In the genomic region with DNA sequence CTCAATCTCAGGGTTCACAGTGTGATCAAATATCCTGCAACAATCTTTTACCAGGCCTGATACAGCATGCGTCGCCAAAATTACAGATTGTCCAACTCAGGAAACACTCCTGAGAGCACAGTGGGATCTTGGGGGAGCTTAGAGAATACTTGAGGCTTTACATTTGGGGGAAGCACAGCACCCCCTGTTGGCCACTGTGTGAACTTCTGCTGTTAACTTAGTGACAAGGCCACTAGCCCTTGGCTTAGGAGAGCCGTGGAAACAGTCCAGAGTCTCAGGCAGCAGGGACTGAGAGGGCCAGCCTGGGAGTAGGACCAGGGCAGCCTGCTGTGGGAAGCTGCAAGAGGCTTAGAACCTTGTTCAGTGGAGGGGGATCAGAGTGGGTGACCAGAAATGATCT, we compare ENCODE assay signal across 11 mouse cellular contexts. TPM values are rescaled to one million over a fixed set of nuclear protein-coding genes. Genes with fewer than 3 reads are reported as not detected.
DNase-seq lines count a peak whose midpoint lies in the region; TF ChIP-seq lines count a peak whose summit lies in the region.
"Had no signal": no experiment of that assay in that cellular context is flagged by ENCODE, and none has a peak within 500 bp of the region (broad histone marks: within the 10 kb centered on the region; RNA-seq: fewer than 3 reads in every experiment).

No protein-coding gene starts in this region.

- peaks cover 3% of the 10 kb centered on the region; the same call in 1 of the 2 replicates for H3K4me1 ChIP-seq in small intestine, adult 2 months (ENCODE audit: control insufficient read depth, insufficient read depth, insufficient read length, low read length)

- WGBS in small intestine, adult 2 months = 66% methylated on average over 3 of the region's 3 CpGs

- DNase-seq in adrenal gland, adult (ENCODE audit: inconsistent age in 2 of 2, low spot score in 1 of 2) = peak; percentile 15 to 70
- no peak for DNase-seq in adrenal gland, adult 8-10 months
- peak; percentile 41 for DNase-seq in left cerebral cortex, postnatal 4 days
- DNase-seq in left cerebral cortex, postnatal 25 days (ENCODE audit: low spot score in 2 of 2) = no peak
- peak; percentile 14 for DNase-seq in forelimb bud, embryonic 11.5 days (ENCODE audit: low read depth, low spot score)
- DNase-seq in urinary bladder, postnatal 14 days (ENCODE audit: low spot score) = no peak
- DNase-seq in adrenal gland, postnatal 10 days = no peak

- H3K27me3 ChIP-seq in small intestine, adult 2 months (ENCODE audit: control insufficient read depth, insufficient read depth, low read length) = no peaks in the 10 kb centered on the region
- H3K27me3 ChIP-seq: midbrain, embryonic 12.5 days had no signal

- peaks cover 8% of the 10 kb centered on the region; the same call in 1 of the 2 replicates for H3K36me3 ChIP-seq in small intestine, adult 2 months (ENCODE audit: control insufficient read depth, insufficient read depth, low read length)
- H3K36me3 ChIP-seq: midbrain, embryonic 12.5 days had no signal

- no peak overlapping the region for H3K27ac ChIP-seq in small intestine, adult 2 months (ENCODE audit: insufficient read depth, low read depth, low read length)
- H3K27ac ChIP-seq: midbrain, embryonic 12.5 days had no signal

- TF ChIP-seq POLR2A in small intestine, adult 2 months (IDR thresholded peaks at IDR 0.05; ENCODE audit: low read depth, low read length) = no peak

- peak; percentile 56; the same call in 1 of the 2 replicates for TF ChIP-seq CTCF in small intestine, adult 2 months (IDR thresholded peaks at IDR 0.05; ENCODE audit: extremely low read depth, insufficient read length, insufficient replicate concordance, low read depth, low read length)

- intact Hi-C loops in left cerebral cortex, postnatal 4 days (cut with DNase I) = loop anchor here (10.0 kb wide), 1 partner anchor 109 kb away; no protein-coding TSS in a partner anchor
- intact Hi-C loops in left cerebral cortex, postnatal 25 days (cut with DNase I) = loop anchor here (5.0 to 10.0 kb wide), 2 partner anchors 116 to 359 kb away; no protein-coding TSS in a partner anchor

- no peak overlapping the region for H3K4me3 ChIP-seq in small intestine, adult 2 months (ENCODE audit: low read depth, low read length)
- H3K4me3 ChIP-seq: midbrain, embryonic 12.5 days had no signal

RNA-seq across cellular contexts. Expression of a gene that starts 3.6 kb away (rescaled TPM):
- total RNA-seq in adrenal gland, adult 8-10 months (2022) = 1 to 10 TPM in 3 of 4 experiments, under 1 TPM in 1; 0.61 to 2.2 (median 1.7) TPM
- 1 to 10 TPM; 1.0 to 1.3 TPM for total RNA-seq in left cerebral cortex, postnatal 4 days (2021)
- total RNA-seq in left cerebral cortex, postnatal 25 days (2021) = under 1 TPM; 0.66 to 0.94 TPM
- polyA plus RNA-seq in small intestine, adult 2 months (2012; rRNA removed) = 1.2 and 1.4 TPM in 2 replicates
- total RNA-seq in adrenal gland, postnatal 10 days (2021) = 1 to 10 TPM; 1.0 to 1.1 TPM

RNA-seq across cellular contexts. Expression of a gene that starts 20.6 kb away (rescaled TPM):
- not detected for total RNA-seq in adrenal gland, adult 8-10 months (2022)
- not detected for total RNA-seq in left cerebral cortex, postnatal 4 days (2021)
- total RNA-seq in left cerebral cortex, postnatal 25 days (2021) = not detected
- 0.09 and 3.6 TPM in 2 replicates for polyA plus RNA-seq in small intestine, adult 2 months (2012; rRNA removed)
- total RNA-seq in adrenal gland, postnatal 10 days (2021) = not detected
- polyA plus RNA-seq: C2C12; heart, embryonic 16.5 days; midbrain, embryonic 12.5 days had no signal

RNA-seq across cellular contexts. Expression of a gene that starts 31.2 kb away (rescaled TPM):
- not detected for total RNA-seq in adrenal gland, adult 8-10 months (2022)
- not detected for total RNA-seq in left cerebral cortex, postnatal 4 days (2021)
- not detected for total RNA-seq in left cerebral cortex, postnatal 25 days (2021)
- polyA plus RNA-seq in small intestine, adult 2 months (2012; rRNA removed) = 0.19 TPM in 1 of 2 replicates, not detected in the other
- total RNA-seq in adrenal gland, postnatal 10 days (2021) = not detected
- polyA plus RNA-seq: C2C12; midbrain, embryonic 12.5 days had no signal

RNA-seq across cellular contexts. Expression of a gene that starts 38.5 kb away (rescaled TPM):
- total RNA-seq in adrenal gland, adult 8-10 months (2022) = under 1 TPM; 0.30 to 0.44 (median 0.39) TPM
- total RNA-seq in left cerebral cortex, postnatal 4 days (2021) = under 1 TPM in 1 of 2 experiments, not detected in 1; 0.18 TPM
- not detected for total RNA-seq in left cerebral cortex, postnatal 25 days (2021)
- 9.6 and 94.5 TPM in 2 replicates for polyA plus RNA-seq in small intestine, adult 2 months (2012; rRNA removed)
- total RNA-seq in adrenal gland, postnatal 10 days (2021) = under 1 TPM; 0.15 to 0.21 TPM
- polyA plus RNA-seq: C2C12 had no signal

RNA-seq across cellular contexts. Expression of a gene that starts 45.3 kb away (rescaled TPM):
- total RNA-seq in adrenal gland, adult 8-10 months (2022) = not detected
- not detected for total RNA-seq in left cerebral cortex, postnatal 4 days (2021)
- total RNA-seq in left cerebral cortex, postnatal 25 days (2021) = not detected
- not detected in 2 replicates for polyA plus RNA-seq in small intestine, adult 2 months (2012; rRNA removed)
- total RNA-seq in adrenal gland, postnatal 10 days (2021) = not detected
- polyA plus RNA-seq: C2C12; heart, embryonic 16.5 days; midbrain, embryonic 12.5 days had no signal

Comparison
In these comparisons a context has a peak if more than half of its experiments do, and no peak if none do; other contexts are left out.
1. DNase-seq: peak in adrenal gland, adult (2 of 2), left cerebral cortex, postnatal 4 days (single experiment) and forelimb bud, embryonic 11.5 days (single experiment); none in adrenal gland, adult 8-10 months (single experiment), left cerebral cortex, postnatal 25 days (0 of 2), urinary bladder, postnatal 14 days (single experiment) and adrenal gland, postnatal 10 days (single experiment).